Mouse (Mus musculus) neural tube, embryonic 11.5 days (tissue): ENCODE data around the gene Tmem94. TPM values are rescaled to one million over a fixed set of nuclear protein-coding genes. Genes with fewer than 3 reads are reported as not detected.

Source experiments
- ATAC-seq: fragments of 200-750 bp; cut with Nextera tagmentation; 2 replicates; pipeline ENCODE4 v1.8.0; 2017; ENCODE audit warnings: moderate number of reproducible peaks, mild to moderate bottlenecking, moderate TSS enrichment, moderate library complexity; ENCODE audit not compliant: insufficient read depth, low FRiP score, low TSS enrichment
- DNase-seq: peaks from one replicate; pipeline ENCODE4 v3.0.0-alpha.2; 2015; ENCODE audit warnings: low spot score
- H3K27ac ChIP-seq: fragments of 300-500 bp; sonication (generic); 2 replicates; pipeline ENCODE4 v1.5.1; 2014; ENCODE audit warnings: low read depth, mild to moderate bottlenecking, low read length
- H3K27me3 ChIP-seq: fragments of 300-500 bp; sonication (generic); 2 replicates; pipeline ENCODE4 v1.6.1; 2014; ENCODE audit warnings: mild to moderate bottlenecking, low read length, mixed read lengths; ENCODE audit not compliant: control insufficient read depth, insufficient read depth
- H3K36me3 ChIP-seq: fragments of 300-500 bp; sonication (generic); 2 replicates; pipeline ENCODE4 v1.6.1; 2014; ENCODE audit warnings: mild to moderate bottlenecking, low read length, moderate library complexity, mixed read lengths; ENCODE audit not compliant: control insufficient read depth, insufficient read depth
- H3K4me1 ChIP-seq: fragments of 300-500 bp; sonication (generic); 2 replicates; pipeline ENCODE4 v1.6.1; 2014; ENCODE audit warnings: low read length, mixed read lengths; ENCODE audit not compliant: control insufficient read depth, insufficient read depth
- H3K4me2 ChIP-seq: fragments of 300-500 bp; sonication (generic); 2 replicates; pipeline ENCODE4 v1.6.1; 2014; ENCODE audit warnings: low read depth, mild to moderate bottlenecking, moderate library complexity
- H3K4me3 ChIP-seq: fragments of 300-500 bp; sonication (generic); 2 replicates; pipeline ENCODE4 v1.5.1; 2014; ENCODE audit warnings: low read depth, low read length
- H3K9ac ChIP-seq: fragments of 300-500 bp; sonication (generic); 2 replicates; pipeline ENCODE4 v1.6.1; 2014; ENCODE audit warnings: mild to moderate bottlenecking, low read length
- H3K9me3 ChIP-seq: fragments of 300-500 bp; sonication (generic); 2 replicates; pipeline ENCODE4 v1.6.1; 2016; ENCODE audit warnings: low read length; ENCODE audit not compliant: control insufficient read depth
- WGBS: fragments of 180-500 bp; shearing (Covaris S2); extraction: QIAGEN DNeasy Blood & Tissue Kit; methylation state at CpG from one replicate; pipeline ENCODE4 v1.1.7; 2014; 5-methylcytosine and 5-hydroxymethylcytosine counted together
- polyA plus RNA-seq: library from polyadenylated mRNA; unstranded; fragments of >200 nt; fragmentation: Nextera tagmentation; extraction: Ambion mirVana; gene quantifications from 2 replicates; pipeline ENCODE4 v1.2.1, GENCODE M21; 2014

Gene Tmem94
- polyA plus RNA-seq, 1 experiment from 2014 or later: 18.6 TPM

GRCm38 (mm10) chr11:115792353-115792752 lies 27.1 kb downstream of the Tmem94 start:
- Histone ChIP-seq H3K27ac (no peak overlapping the region), H3K4me2 (no peak overlapping the region), H3K9ac (no peak overlapping the region), H3K36me3 (peaks cover 33% of the 10 kb centered on the region), H3K4me3 (no peak overlapping the region), H3K9me3 (no peaks in the 10 kb centered on the region), H3K4me1 (no peaks in the 10 kb centered on the region), H3K27me3 (no peaks in the 10 kb centered on the region)
- WGBS: 92% methylated on average over 14 of the region's 14 CpGs
- ATAC-seq (no peak), DNase-seq (no peak)

DNA sequence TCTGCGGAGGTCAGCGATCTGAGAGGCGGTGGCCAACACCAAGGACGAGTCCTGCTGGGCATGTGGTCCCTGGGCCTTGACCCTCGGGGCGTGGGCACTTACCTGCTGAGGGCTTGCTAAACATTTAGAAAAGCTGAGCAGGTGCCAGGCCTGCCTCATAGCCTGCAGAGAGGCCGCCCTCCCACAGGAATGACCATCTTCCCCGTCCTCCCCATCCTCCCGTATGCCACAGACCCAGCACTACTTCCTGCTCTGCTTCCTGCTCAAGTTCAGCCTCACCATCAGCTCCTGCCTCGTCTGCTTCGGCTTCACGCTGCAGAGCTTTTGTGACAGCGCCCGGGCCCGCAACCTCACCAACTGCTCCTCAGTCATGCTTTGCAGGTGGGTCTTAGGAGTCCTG lies 31.7 kb downstream of the Tmem94 start:
- Histone ChIP-seq H3K27me3 (no peaks in the 10 kb centered on the region), H3K4me1 (no peaks in the 10 kb centered on the region), H3K9me3 (no peaks in the 10 kb centered on the region), H3K4me2 (no peak overlapping the region), H3K4me3 (no peak overlapping the region), H3K36me3 (peaks cover 35% of the 10 kb centered on the region), H3K9ac (no peak overlapping the region), H3K27ac (no peak overlapping the region)
- 89% methylated on average over 15 of the region's 15 CpGs for WGBS
- DNase-seq (no peak), ATAC-seq (no peak)

DNA sequence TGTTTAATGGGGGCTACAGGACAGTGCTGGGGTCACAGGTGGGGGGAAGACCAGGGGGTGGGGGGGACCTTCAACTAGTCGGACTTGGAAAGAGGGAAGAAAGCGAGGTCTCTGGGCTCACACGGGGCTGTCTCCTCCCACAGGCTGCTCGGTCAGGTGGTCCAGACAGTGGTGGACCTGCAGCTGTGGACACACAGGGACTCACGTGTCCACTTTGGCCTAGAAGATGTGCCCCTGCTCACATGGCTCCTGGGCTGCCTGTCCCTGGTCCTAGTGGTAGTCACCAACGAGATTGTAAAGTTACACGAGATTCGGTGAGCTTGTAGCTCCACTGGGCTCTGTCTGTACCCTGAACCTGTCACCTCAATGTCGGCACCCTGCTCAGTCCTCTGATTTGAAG lies 32.4 kb downstream of the Tmem94 start:
- H3K27me3 ChIP-seq: no peaks in the 10 kb centered on the region
- H3K36me3 ChIP-seq: peaks cover 39% of the 10 kb centered on the region
- H3K4me2 ChIP-seq: no peak overlapping the region
- no peaks in the 10 kb centered on the region for H3K9me3 ChIP-seq
- no peak overlapping the region for H3K9ac ChIP-seq
- H3K4me1 ChIP-seq: no peaks in the 10 kb centered on the region
- DNase-seq (no peak), ATAC-seq (no peak)
- H3K4me3 ChIP-seq: no peak overlapping the region
- no peak overlapping the region for H3K27ac ChIP-seq
- WGBS: 91% methylated on average over 9 of the region's 9 CpGs

DNA sequence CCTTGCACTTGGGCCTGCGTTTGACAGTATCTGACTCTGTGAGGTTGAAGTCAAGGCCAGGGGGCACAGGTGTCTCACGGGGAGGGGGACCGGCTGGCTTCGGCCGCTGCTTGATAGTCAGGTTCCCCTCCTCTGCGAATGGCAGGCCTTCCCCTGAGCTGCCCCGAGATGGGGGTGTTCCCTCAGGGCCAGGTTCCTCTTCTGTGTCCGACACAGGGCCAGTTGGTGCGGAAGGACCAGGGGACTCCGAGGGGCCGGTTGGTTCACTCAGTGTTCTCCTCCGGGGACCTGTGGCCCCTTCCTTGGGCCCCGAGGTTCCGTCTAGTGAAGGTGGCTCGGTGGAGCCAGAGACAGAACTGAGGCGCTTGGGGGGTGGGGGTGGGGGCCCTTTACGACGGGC lies 35.7 kb downstream of the Tmem94 start:
- H3K36me3 ChIP-seq: peaks cover 30% of the 10 kb centered on the region
- H3K4me3 ChIP-seq: no peak overlapping the region
- WGBS: 90% methylated on average over 18 of the region's 18 CpGs
- no peaks in the 10 kb centered on the region for H3K9me3 ChIP-seq
- no peak overlapping the region for H3K9ac ChIP-seq
- ATAC-seq: no peak
- no peaks in the 10 kb centered on the region for H3K4me1 ChIP-seq
- H3K27me3 ChIP-seq: no peaks in the 10 kb centered on the region
- no peak overlapping the region for H3K27ac ChIP-seq
- no peak overlapping the region for H3K4me2 ChIP-seq
- DNase-seq: no peak

DNA sequence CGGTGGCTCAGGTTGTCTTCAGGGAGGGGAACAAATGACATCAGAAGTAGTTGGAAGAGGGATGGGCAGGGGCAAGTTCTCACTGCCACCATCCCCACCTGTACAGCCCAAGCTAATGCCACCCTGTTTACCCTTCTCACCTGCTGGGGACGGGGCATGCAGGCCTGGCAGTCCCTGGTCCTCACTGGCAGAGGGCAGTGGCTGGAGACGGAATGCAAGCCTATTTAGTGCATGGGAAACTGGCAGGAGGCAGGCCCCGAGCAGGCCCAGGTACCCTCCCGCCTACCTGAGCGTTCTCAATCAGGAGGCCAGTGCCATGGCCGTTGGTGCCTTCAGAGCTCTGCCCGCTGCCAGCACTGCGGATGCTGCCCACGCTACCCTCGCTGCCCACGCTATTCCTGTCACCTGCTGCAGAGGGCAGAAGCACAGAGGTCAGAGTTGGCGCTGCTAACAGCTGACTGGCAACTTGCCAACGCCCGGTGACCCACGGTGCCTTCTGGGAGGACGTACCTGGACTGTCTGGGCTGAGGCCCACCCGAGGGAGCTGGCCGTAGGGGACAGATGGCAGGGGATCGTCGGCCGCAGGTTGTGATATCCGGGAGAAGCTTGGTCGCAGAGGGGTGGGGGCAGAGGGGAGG lies 38.0 kb downstream of the Tmem94 start:
- Histone ChIP-seq H3K4me3 (no peak overlapping the region), H3K4me1 (peaks cover under 1% of the 10 kb centered on the region), H3K27ac (no peak overlapping the region), H3K27me3 (no peaks in the 10 kb centered on the region), H3K4me2 (no peak overlapping the region), H3K36me3 (peaks cover 30% of the 10 kb centered on the region), H3K9ac (no peak overlapping the region), H3K9me3 (no peaks in the 10 kb centered on the region)
- ATAC-seq: no peak
- DNase-seq: no peak
- 96% methylated on average over 24 of the region's 24 CpGs for WGBS

DNA sequence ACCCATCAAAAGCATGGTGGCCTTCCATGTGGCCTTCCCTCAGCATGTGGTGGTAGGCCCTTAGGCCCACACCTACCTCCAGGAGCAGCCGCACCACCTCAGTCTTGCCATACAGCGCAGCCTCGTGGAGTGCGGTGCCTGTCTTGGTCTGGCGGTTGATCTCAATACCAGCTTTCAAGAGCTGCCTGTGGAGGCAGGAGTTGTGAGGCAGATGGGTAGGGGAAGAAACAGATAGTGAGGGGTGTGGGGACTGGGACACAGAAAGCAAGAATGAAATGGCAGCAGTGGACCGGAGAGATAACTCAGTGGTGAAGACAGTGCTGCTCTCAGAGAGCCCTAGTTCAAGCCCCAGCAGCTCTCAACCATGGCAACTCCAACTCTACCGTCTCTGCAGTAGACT lies 39.8 kb downstream of the Tmem94 start:
- H3K9ac ChIP-seq: no peak overlapping the region
- H3K4me3 ChIP-seq: no peak overlapping the region
- ATAC-seq (no peak), DNase-seq (no peak)
- H3K27me3 ChIP-seq: no peaks in the 10 kb centered on the region
- H3K27ac ChIP-seq: no peak overlapping the region
- no peaks in the 10 kb centered on the region for H3K9me3 ChIP-seq
- 93% methylated on average over 7 of the region's 7 CpGs for WGBS
- no peak overlapping the region for H3K4me2 ChIP-seq
- peaks cover 15% of the 10 kb centered on the region for H3K4me1 ChIP-seq
- peaks cover 25% of the 10 kb centered on the region for H3K36me3 ChIP-seq

DNA sequence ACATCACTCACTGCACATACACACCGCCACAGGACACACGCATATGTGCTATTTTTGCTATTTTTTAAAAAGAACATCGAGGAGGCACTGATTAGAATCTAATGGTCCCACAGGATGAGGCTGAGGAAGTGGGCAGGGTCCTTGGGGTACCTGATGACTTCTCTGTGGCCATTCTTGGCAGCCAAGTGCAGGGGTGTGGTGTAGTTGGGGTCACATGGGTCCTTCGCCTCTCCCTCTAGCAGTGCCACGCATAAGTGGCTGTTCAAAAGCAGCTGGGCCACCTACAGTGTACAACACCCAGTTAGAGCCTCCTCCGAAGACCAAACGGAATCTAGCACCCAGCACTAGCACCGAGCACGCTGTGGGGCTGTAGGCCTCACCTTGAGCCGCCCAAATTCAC lies 40.9 kb downstream of the Tmem94 start:
- DNase-seq (no peak), ATAC-seq (no peak)
- Histone ChIP-seq H3K4me3 (no peak overlapping the region), H3K9me3 (no peaks in the 10 kb centered on the region), H3K4me2 (no peak overlapping the region), H3K36me3 (peaks cover 28% of the 10 kb centered on the region), H3K4me1 (peaks cover 15% of the 10 kb centered on the region), H3K27ac (no peak overlapping the region), H3K9ac (no peak overlapping the region), H3K27me3 (no peaks in the 10 kb centered on the region)
- WGBS: 96% methylated on average over 10 of the region's 10 CpGs

DNA sequence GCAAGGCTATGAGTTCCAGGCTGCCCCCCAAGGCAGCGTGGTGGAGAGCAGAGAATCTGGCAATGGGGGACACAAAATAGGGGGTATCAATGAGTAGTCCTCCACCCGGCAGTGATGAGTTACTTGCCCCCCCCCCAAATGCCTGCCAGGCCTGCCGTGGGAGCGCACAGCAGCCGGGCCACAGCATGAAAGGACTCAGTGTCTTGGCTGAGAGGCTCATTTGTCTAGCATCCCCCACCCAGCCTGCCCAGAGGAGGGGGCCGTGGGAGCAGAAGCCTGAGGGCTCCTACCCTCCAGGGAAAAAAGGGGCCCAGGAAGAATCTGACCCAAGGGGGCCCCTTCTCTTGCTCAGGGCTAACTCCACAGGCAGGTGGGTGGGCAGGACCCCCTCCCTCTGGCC lies 42.1 kb downstream of the Tmem94 start:
- H3K27me3 ChIP-seq: no peaks in the 10 kb centered on the region
- WGBS: 74% methylated on average over 6 of the region's 6 CpGs
- H3K4me2 ChIP-seq: 0 out of 2 replicates have a peak overlapping the region, but pooled peaks have one; percentile 3
- H3K9ac ChIP-seq: peak overlapping the region; percentile 4; the same call in 1 of the 2 replicates
- DNase-seq: no peak
- no peak for ATAC-seq
- H3K36me3 ChIP-seq: peaks cover 22% of the 10 kb centered on the region
- H3K4me1 ChIP-seq: peaks cover 24% of the 10 kb centered on the region
- no peak overlapping the region for H3K27ac ChIP-seq
- H3K9me3 ChIP-seq: no peaks in the 10 kb centered on the region
- no peak overlapping the region for H3K4me3 ChIP-seq

- H3K4me1 ChIP-seq: peaks cover 30% of the 10 kb centered on the region
- WGBS: 62% methylated on average over 11 of the region's 11 CpGs
- no peak for ATAC-seq
- no peaks in the 10 kb centered on the region for H3K27me3 ChIP-seq
- 0 out of 2 replicates have a peak overlapping the region, but pooled peaks have one; percentile 27 for H3K27ac ChIP-seq
- H3K4me3 ChIP-seq: no peak overlapping the region
- H3K36me3 ChIP-seq: peaks cover 18% of the 10 kb centered on the region
- no peak for DNase-seq
- no peak overlapping the region; the same call in 1 of the 2 replicates for H3K9ac ChIP-seq
- H3K4me2 ChIP-seq: no peak overlapping the region
- no peaks in the 10 kb centered on the region for H3K9me3 ChIP-seq
Observed at GRCm38 (mm10) chr11:115807971-115808370, 42.7 kb downstream of the Tmem94 start.
